Mouse (Mus musculus) C2C12 (cell line): ENCODE data around the gene AI413582. TPM values are rescaled to one million over a fixed set of nuclear protein-coding genes. Genes with fewer than 3 reads are reported as not detected.

Source experiments
- H3K27me3 ChIP-seq: one replicate; pipeline ENCODE4 v1.6.1; 2011; ENCODE audit not compliant: control insufficient read depth, insufficient read depth, insufficient read length
- H3K36me3 ChIP-seq: one replicate; pipeline ENCODE4 v1.6.1; 2011; ENCODE audit not compliant: control insufficient read depth, insufficient read depth
- H3K4me3 ChIP-seq: one replicate; pipeline ENCODE4 v1.5.1; 2011; ENCODE audit warnings: mild to moderate bottlenecking, control low read depth; ENCODE audit not compliant: poor library complexity, insufficient read depth, severe bottlenecking
- H3K79me2 ChIP-seq: one replicate; pipeline ENCODE4 v1.6.1; 2011; ENCODE audit not compliant: control insufficient read depth, insufficient read depth
- H3K79me3 ChIP-seq: one replicate; pipeline ENCODE4 v1.6.1; 2011; ENCODE audit warnings: low read depth, control low read depth
- H3ac ChIP-seq: one replicate; pipeline ENCODE3; 2011; ENCODE audit warnings: low read depth; ENCODE audit not compliant: control insufficient read depth, insufficient read length
- CEBPB ChIP-seq: IDR thresholded peaks from one replicate; pipeline ENCODE4 v1.6.1; 2011; ENCODE audit warnings: low read depth, mild to moderate bottlenecking, control low read depth, moderate library complexity
- CTCF ChIP-seq: IDR thresholded peaks from one replicate; pipeline ENCODE4 v1.5.1; 2011; ENCODE audit not compliant: control insufficient read depth, insufficient read depth, insufficient read length
- FOSL1 ChIP-seq: IDR thresholded peaks from one replicate; pipeline ENCODE4 v1.8.0; 2011; ENCODE audit warnings: mild to moderate bottlenecking, low read length; ENCODE audit not compliant: poor library complexity, insufficient read depth, severe bottlenecking
- MAX ChIP-seq: IDR thresholded peaks from one replicate; pipeline ENCODE4 v1.6.1; 2011; ENCODE audit warnings: mild to moderate bottlenecking, control low read depth
- MYOD1 ChIP-seq: IDR thresholded peaks from one replicate; pipeline ENCODE4 v1.6.1; 2011; ENCODE audit warnings: low read depth; ENCODE audit not compliant: control insufficient read depth, insufficient read length
- MYOG ChIP-seq: IDR thresholded peaks from one replicate; pipeline ENCODE4 v1.6.1; 2011; ENCODE audit not compliant: control insufficient read depth, insufficient read length; ENCODE audit errors: extremely low read depth
- USF1 ChIP-seq: IDR thresholded peaks from one replicate; pipeline ENCODE4 v1.6.1; 2011; ENCODE audit warnings: low read depth, mild to moderate bottlenecking, control low read depth, moderate library complexity
- polyA plus RNA-seq: library from polyadenylated mRNA; unstranded; fragments of >200 nt; fragmentation: generic; extraction: Trizol; gene quantifications from one replicate; pipeline ENCODE4 v1.2.1, GENCODE M21; 2012; ENCODE audit warnings: missing spikeins

Gene AI413582
- polyA plus RNA-seq, 1 experiment, result 37.9 TPM

- Histone ChIP-seq H3ac (peak overlapping the region; percentile 52), H3K4me3 (no peak overlapping the region), H3K79me3 (peaks cover 32% of the 10 kb centered on the region), H3K27me3 (no peaks in the 10 kb centered on the region), H3K79me2 (peaks cover 37% of the 10 kb centered on the region), H3K36me3 (peaks cover 8% of the 10 kb centered on the region)
- TF ChIP-seq USF1 (no peak), MYOG (no peak), MYOD1 (no peak), CEBPB (no peak), MAX (no peak), FOSL1 (no peak), CTCF (no peak)
These were observed 10.5 kb downstream of the AI413582 start for GRCm38 (mm10) chr17:27555075-27555511.

GRCm38 (mm10) chr17:27554062-27554960 is 11.2 kb downstream of the AI413582 start:
- Histone ChIP-seq H3ac (peak overlapping the region; percentile 52), H3K36me3 (peaks cover 3% of the 10 kb centered on the region), H3K4me3 (no peak overlapping the region), H3K27me3 (no peaks in the 10 kb centered on the region), H3K79me2 (peaks cover 29% of the 10 kb centered on the region), H3K79me3 (peaks cover 25% of the 10 kb centered on the region)
- no peak for TF ChIP-seq MAX
- TF ChIP-seq CTCF, result no peak
- TF ChIP-seq USF1, result no peak
- no peak for TF ChIP-seq FOSL1
- no peak for TF ChIP-seq MYOD1
- no peak for TF ChIP-seq CEBPB
- TF ChIP-seq MYOG, result no peak

GRCm38 (mm10) chr17:27552215-27553201 is 13.0 kb downstream of the AI413582 start:
- Histone ChIP-seq H3K36me3 (no peaks in the 10 kb centered on the region), H3ac (no peak overlapping the region), H3K79me3 (peaks cover 7% of the 10 kb centered on the region), H3K27me3 (no peaks in the 10 kb centered on the region), H3K79me2 (peaks cover 11% of the 10 kb centered on the region), H3K4me3 (no peak overlapping the region)
- TF ChIP-seq CEBPB (no peak), MAX (no peak), FOSL1 (no peak), CTCF (no peak), USF1 (no peak), MYOG (no peak), MYOD1 (no peak)

GRCm38 (mm10) chr17:27551393-27551940 is 14.1 kb downstream of the AI413582 start:
- Histone ChIP-seq H3K4me3 (no peak overlapping the region), H3K79me3 (no peaks in the 10 kb centered on the region), H3ac (no peak overlapping the region), H3K79me2 (peaks cover under 1% of the 10 kb centered on the region), H3K36me3 (no peaks in the 10 kb centered on the region), H3K27me3 (no peaks in the 10 kb centered on the region)
- no peak for TF ChIP-seq MAX
- TF ChIP-seq MYOD1, result no peak
- TF ChIP-seq MYOG, result no peak
- TF ChIP-seq CEBPB, result no peak
- no peak for TF ChIP-seq USF1
- TF ChIP-seq CTCF, result no peak
- TF ChIP-seq FOSL1, result no peak

GRCm38 (mm10) chr17:27549234-27549633 is 16.3 kb downstream of the AI413582 start:
- H3K79me3 ChIP-seq, result no peaks in the 10 kb centered on the region
- H3K4me3 ChIP-seq, result no peak overlapping the region
- no peaks in the 10 kb centered on the region for H3K36me3 ChIP-seq
- peaks cover 7% of the 10 kb centered on the region for H3K79me2 ChIP-seq
- no peak for TF ChIP-seq MYOG
- no peak for TF ChIP-seq CEBPB
- no peak for TF ChIP-seq CTCF
- TF ChIP-seq USF1, result no peak
- TF ChIP-seq MAX, result no peak
- no peak for TF ChIP-seq FOSL1
- TF ChIP-seq MYOD1, result no peak
- no peaks in the 10 kb centered on the region for H3K27me3 ChIP-seq
- H3ac ChIP-seq, result no peak overlapping the region
